Mouse (Mus musculus) heart, embryonic 12.5 days (tissue): ENCODE measurements at regions not wholly inside any gene's neighbourhood (a gene's known extent, or its start where the extent isn't known, plus 50 kb on each side); places are given as distances from the start of the nearest gene placed in this dataset.
"Not testable (repeated sequence)": the region's sequence is repeated elsewhere in the genome, so short reads cannot be mapped to it uniquely, and the experiment has no call there.

ENCODE experiments used
- ATAC-seq: fragments of 200-750 bp; cut with Nextera tagmentation; 2 replicates; pipeline ENCODE4 v1.8.0; 2017; ENCODE audit warnings: moderate TSS enrichment, moderate library complexity; ENCODE audit not compliant: insufficient number of reproducible peaks, low FRiP score
- H3K27ac ChIP-seq: fragments of 300-500 bp; sonication (generic); 2 replicates; pipeline ENCODE4 v1.5.1; 2016; ENCODE audit warnings: mild to moderate bottlenecking, moderate library complexity; ENCODE audit not compliant: poor library complexity, severe bottlenecking
- H3K27me3 ChIP-seq: fragments of 300-500 bp; sonication (generic); replicated peaks from 2 replicates; pipeline ENCODE4 v1.6.1; 2016; ENCODE audit warnings: mild to moderate bottlenecking, moderate library complexity
- H3K36me3 ChIP-seq: fragments of 300-500 bp; sonication (generic); 2 replicates; pipeline ENCODE4 v1.6.1; 2016; ENCODE audit warnings: mild to moderate bottlenecking, moderate library complexity
- H3K4me1 ChIP-seq: fragments of 300-500 bp; sonication (generic); replicated peaks from 2 replicates; pipeline ENCODE4 v1.6.1; 2016; ENCODE audit warnings: mild to moderate bottlenecking
- H3K4me2 ChIP-seq: fragments of 300-500 bp; sonication (generic); 2 replicates; pipeline ENCODE4 v1.6.1; 2016; ENCODE audit warnings: mild to moderate bottlenecking, moderate library complexity
- H3K4me3 ChIP-seq: fragments of 300-500 bp; sonication (generic); 2 replicates; pipeline ENCODE4 v1.5.1; 2016; ENCODE audit warnings: mild to moderate bottlenecking
- H3K9ac ChIP-seq: fragments of 300-500 bp; sonication (generic); 2 replicates; pipeline ENCODE4 v1.6.1; 2016; ENCODE audit warnings: mild to moderate bottlenecking, moderate library complexity
- H3K9me3 ChIP-seq: fragments of 300-500 bp; sonication (generic); replicated peaks from 2 replicates; pipeline ENCODE4 v1.6.1; 2016; ENCODE audit warnings: mild to moderate bottlenecking, moderate library complexity
- WGBS: fragments of 180-500 bp; shearing (Covaris S2); methylation state at CpG from one replicate; pipeline ENCODE4 v1.1.7; 2016; 5-methylcytosine and 5-hydroxymethylcytosine counted together

GRCm38 (mm10) chr11:63245041-63245440, 116.3 kb downstream of the Pmp22 start:
- Histone ChIP-seq H3K36me3 (no peaks in the 10 kb centered on the region), H3K4me3 (no peak overlapping the region), H3K9ac (no peak overlapping the region), H3K27me3 (no peaks in the 10 kb centered on the region; the same call in 1 of the 2 replicates), H3K4me1 (peaks cover 13% of the 10 kb centered on the region), H3K4me2 (no peak overlapping the region), H3K27ac (no peak overlapping the region), H3K9me3 (no peaks in the 10 kb centered on the region)
- WGBS = 76% methylated on average over 6 of the region's 6 CpGs
- no peak for ATAC-seq

GRCm38 (mm10) chr11:63246052-63246661, 117.4 kb downstream of the Pmp22 start:
- no peak overlapping the region for H3K27ac ChIP-seq

GRCm38 (mm10) chr11:63252012-63252856, 123.5 kb downstream of the Pmp22 start:
- WGBS = 64% methylated on average over 8 of the region's 8 CpGs
- no peaks in the 10 kb centered on the region for H3K9me3 ChIP-seq
- peaks cover 8% of the 10 kb centered on the region for H3K4me1 ChIP-seq
- no peak overlapping the region for H3K9ac ChIP-seq
- ATAC-seq = no peak
- H3K27me3 ChIP-seq = no peaks in the 10 kb centered on the region
- no peak overlapping the region for H3K4me3 ChIP-seq
- H3K36me3 ChIP-seq = no peaks in the 10 kb centered on the region
- no peak overlapping the region for H3K4me2 ChIP-seq
- H3K27ac ChIP-seq = no peak overlapping the region

More at GRCm38 (mm10) chr11:63246052-63246661, 117.4 kb downstream of the Pmp22 start:
- H3K36me3 ChIP-seq = no peaks in the 10 kb centered on the region
- no peak for ATAC-seq
- 65% methylated on average over 9 of the region's 9 CpGs for WGBS
- H3K9me3 ChIP-seq = no peaks in the 10 kb centered on the region
- H3K9ac ChIP-seq = no peak overlapping the region
- no peak overlapping the region for H3K4me3 ChIP-seq
- no peaks in the 10 kb centered on the region; the same call in 1 of the 2 replicates for H3K27me3 ChIP-seq
- H3K4me2 ChIP-seq = no peak overlapping the region
- H3K4me1 ChIP-seq = peaks cover 13% of the 10 kb centered on the region

DNA sequence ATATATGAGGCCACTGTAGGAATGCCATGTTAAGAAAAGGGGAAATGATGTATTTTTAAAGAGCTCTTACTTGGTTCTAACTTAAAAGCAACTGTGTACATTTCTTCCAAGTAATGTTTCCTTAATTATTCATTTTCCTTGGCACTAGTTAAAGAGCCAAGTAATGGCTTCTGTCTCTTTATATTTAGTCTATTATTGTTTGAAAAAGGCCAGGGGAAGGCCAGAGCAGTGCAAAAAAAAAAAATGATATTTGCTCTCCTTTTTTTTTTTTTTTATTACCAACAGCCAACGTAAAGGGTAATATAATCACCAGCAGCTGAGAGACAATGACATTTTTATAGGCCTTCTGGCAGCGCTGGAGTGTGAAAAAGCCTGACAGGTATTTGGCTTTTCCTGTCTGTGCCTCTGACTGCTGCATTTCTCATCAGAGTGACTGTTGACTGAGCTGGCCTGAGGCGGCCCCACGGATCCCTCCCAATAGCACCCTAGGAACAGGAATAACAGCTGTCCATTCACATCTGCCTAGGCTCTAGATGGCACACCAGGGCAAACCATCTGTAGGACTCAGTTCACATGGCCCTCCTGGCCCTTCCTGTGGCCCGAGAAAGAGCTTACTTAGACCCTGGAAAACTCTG, 124.3 kb downstream of the Pmp22 start:
- no peak overlapping the region for H3K27ac ChIP-seq

DNA sequence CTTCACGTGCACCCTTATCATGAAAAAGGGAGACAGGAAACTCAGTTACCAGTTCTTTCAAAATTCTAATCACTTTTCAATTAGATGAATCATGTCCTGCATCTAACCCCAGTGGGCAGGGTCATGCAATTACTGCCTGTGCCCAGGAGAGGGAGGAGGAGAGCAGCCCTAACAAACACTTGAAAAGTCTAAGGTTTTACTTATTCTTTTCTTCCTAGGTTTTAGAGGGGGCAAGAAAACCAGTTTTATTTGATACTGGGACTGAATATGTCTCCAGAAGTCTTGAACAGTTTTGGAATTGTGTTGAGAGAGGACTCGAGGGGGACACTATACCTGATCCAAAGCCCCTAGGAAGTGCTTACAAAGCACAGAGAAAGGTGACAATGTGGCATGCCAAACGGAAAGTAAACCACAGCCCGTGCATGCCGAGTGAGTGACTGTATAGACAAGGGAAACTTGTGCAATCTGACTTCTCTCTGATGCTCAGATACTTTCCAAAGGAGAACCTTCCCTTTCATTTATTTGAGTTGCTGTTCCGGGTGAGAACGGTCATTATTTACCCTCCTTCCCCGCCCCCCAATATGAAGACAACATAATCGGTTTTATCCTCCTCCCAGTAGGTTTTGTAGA, 135.8 kb downstream of the Pmp22 start:
- H3K4me2 ChIP-seq = peak overlapping the region; percentile 35
- no peak for ATAC-seq
- no peak overlapping the region for H3K9ac ChIP-seq
- 44% methylated on average over 9 of the region's 9 CpGs for WGBS
- no peaks in the 10 kb centered on the region for H3K9me3 ChIP-seq
- H3K4me3 ChIP-seq = no peak overlapping the region
- 0 out of 2 replicates have a peak, but pooled peaks cover 11% of the 10 kb centered on the region for H3K4me1 ChIP-seq
- H3K27me3 ChIP-seq = no peaks in the 10 kb centered on the region
- no peak overlapping the region for H3K27ac ChIP-seq
- no peaks in the 10 kb centered on the region for H3K36me3 ChIP-seq

More for the DNA sequence above, 124.3 kb downstream of the Pmp22 start:
- Histone ChIP-seq H3K4me2 (no peak overlapping the region), H3K27me3 (no peaks in the 10 kb centered on the region), H3K9ac (no peak overlapping the region), H3K4me3 (no peak overlapping the region), H3K9me3 (no peaks in the 10 kb centered on the region), H3K36me3 (no peaks in the 10 kb centered on the region), H3K4me1 (peaks cover 8% of the 10 kb centered on the region)
- WGBS = 42% methylated on average over 5 of the region's 5 CpGs
- ATAC-seq = no peak

GRCm38 (mm10) chr11:63266290-63266689, 137.5 kb downstream of the Pmp22 start:
- H3K9ac ChIP-seq, H3K27ac ChIP-seq, H3K4me3 ChIP-seq, H3K36me3 ChIP-seq, H3K9me3 ChIP-seq, ATAC-seq, H3K4me2 ChIP-seq, H3K27me3 ChIP-seq: not testable (repeated sequence)
- H3K4me1 ChIP-seq = peaks cover 17% of the 10 kb centered on the region
- 77% methylated on average over 2 of the region's 2 CpGs for WGBS

- H3K36me3 ChIP-seq = no peaks in the 10 kb centered on the region
Measured at GRCm38 (mm10) chr11:63276641-63277040, 147.9 kb downstream of the Pmp22 start.

DNA sequence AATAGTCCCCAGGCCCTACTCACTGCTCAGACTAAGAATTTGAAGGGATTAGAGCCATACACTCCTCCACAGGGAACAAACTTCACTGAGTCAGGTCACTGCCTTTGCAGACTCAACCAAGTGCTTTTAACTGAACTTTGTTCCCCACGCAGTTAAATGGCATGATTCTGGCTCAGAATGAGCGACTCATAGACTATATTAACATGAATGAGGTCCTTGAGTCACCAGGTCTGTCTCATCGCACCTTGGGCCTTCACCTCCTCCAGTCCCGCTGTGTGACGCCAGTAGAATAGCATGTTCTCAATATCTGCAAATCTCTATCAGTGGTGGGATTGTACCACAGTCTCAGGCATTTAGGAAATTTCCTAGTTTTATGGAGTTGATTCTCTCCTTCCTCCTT, 153.1 kb downstream of the Pmp22 start:
- WGBS = 83% methylated on average over 5 of the region's 5 CpGs
- H3K27ac ChIP-seq = no peak overlapping the region
- H3K9me3 ChIP-seq = no peaks in the 10 kb centered on the region
- peaks cover 5% of the 10 kb centered on the region; the same call in 1 of the 2 replicates for H3K4me1 ChIP-seq
- H3K27me3 ChIP-seq = peaks cover 6% of the 10 kb centered on the region
- H3K36me3 ChIP-seq = no peaks in the 10 kb centered on the region
- no peak overlapping the region for H3K4me3 ChIP-seq
- H3K4me2 ChIP-seq = no peak overlapping the region
- ATAC-seq = no peak
- H3K9ac ChIP-seq = no peak overlapping the region

More at GRCm38 (mm10) chr11:63276641-63277040, 147.9 kb downstream of the Pmp22 start:
- H3K27ac ChIP-seq = no peak overlapping the region
- H3K27me3 ChIP-seq = peaks cover 18% of the 10 kb centered on the region
- no peaks in the 10 kb centered on the region for H3K9me3 ChIP-seq
- no peak overlapping the region for H3K4me2 ChIP-seq
- H3K4me3 ChIP-seq = no peak overlapping the region
- peaks cover under 1% of the 10 kb centered on the region; the same call in 1 of the 2 replicates for H3K4me1 ChIP-seq
- no peak for ATAC-seq
- no peak overlapping the region for H3K9ac ChIP-seq
- 75% methylated on average over 5 of the region's 5 CpGs for WGBS

DNA sequence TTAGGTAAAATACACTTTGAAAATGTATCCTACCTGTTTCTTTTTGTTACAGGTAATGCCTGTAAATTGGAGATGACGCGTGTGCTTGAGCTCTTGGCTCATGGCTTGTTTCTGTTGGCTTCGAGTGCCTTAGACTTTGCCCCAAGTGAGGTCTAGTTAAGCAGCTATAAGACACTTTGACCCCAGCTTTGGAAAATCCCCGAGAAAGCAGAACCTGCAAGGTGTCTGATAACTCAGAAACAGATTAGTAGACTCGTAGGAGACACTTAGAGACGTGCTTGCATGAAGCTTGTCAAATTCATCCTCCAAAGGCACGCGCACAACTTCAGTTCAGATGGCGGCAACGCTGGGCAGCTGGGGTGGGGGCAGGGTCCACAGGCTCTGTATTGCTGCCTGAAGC, 153.8 kb downstream of the Pmp22 start:
- H3K4me3 ChIP-seq = no peak overlapping the region
- H3K4me2 ChIP-seq = no peak overlapping the region
- ATAC-seq = no peak
- H3K36me3 ChIP-seq = no peaks in the 10 kb centered on the region
- H3K9me3 ChIP-seq = no peaks in the 10 kb centered on the region
- no peak overlapping the region for H3K27ac ChIP-seq
- H3K4me1 ChIP-seq = peaks cover 11% of the 10 kb centered on the region; the same call in 1 of the 2 replicates
- peaks cover 5% of the 10 kb centered on the region for H3K27me3 ChIP-seq
- WGBS = 66% methylated on average over 10 of the region's 10 CpGs
- no peak overlapping the region for H3K9ac ChIP-seq

GRCm38 (mm10) chr11:63286026-63286425, 157.2 kb downstream of the Pmp22 start:
- H3K9me3 ChIP-seq = no peaks in the 10 kb centered on the region
- no peaks in the 10 kb centered on the region for H3K36me3 ChIP-seq
- no peak overlapping the region for H3K4me3 ChIP-seq
- peaks cover 19% of the 10 kb centered on the region; the same call in 1 of the 2 replicates for H3K4me1 ChIP-seq
- H3K27me3 ChIP-seq = no peaks in the 10 kb centered on the region
- ATAC-seq = no peak
- H3K4me2 ChIP-seq = no peak overlapping the region
- H3K27ac ChIP-seq = no peak overlapping the region
- 69% methylated on average over 2 of the region's 2 CpGs for WGBS
- H3K9ac ChIP-seq = no peak overlapping the region

DNA sequence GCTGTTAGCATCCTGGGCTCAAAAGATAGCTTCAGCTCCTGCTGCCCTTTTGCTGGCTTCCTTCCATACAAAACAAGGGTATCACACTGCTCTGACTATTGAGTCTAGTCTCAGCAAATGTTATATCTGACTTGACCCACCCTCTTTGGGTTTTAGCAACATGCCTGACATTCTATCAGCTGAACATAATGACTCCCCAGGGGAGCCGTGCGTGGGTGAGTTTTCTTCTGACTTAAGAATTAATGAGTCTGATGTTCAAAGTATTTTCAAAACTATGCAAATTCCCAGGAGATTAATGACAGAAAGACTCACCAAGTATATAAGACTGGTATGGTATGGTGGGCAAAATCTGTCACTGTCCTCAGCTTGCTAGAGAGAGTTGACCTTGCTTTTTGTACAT, 159.0 kb downstream of the Pmp22 start:
- Histone ChIP-seq H3K4me2 (no peak overlapping the region), H3K9me3 (no peaks in the 10 kb centered on the region), H3K4me3 (no peak overlapping the region), H3K4me1 (peaks cover 18% of the 10 kb centered on the region; the same call in 1 of the 2 replicates), H3K36me3 (no peaks in the 10 kb centered on the region), H3K27ac (peak overlapping the region; percentile 32; the same call in 1 of the 2 replicates), H3K27me3 (no peaks in the 10 kb centered on the region), H3K9ac (no peak overlapping the region)
- 49% methylated on average over 2 of the region's 2 CpGs for WGBS
- ATAC-seq = no peak
